Mouse (Mus musculus) stomach, postnatal 0 days (tissue): ENCODE measurements around the gene Zfp296.

Source experiments
- CTCF ChIP-seq: IDR thresholded peaks from 2 replicates; pipeline ENCODE4 v1.5.1; 2016; ENCODE audit warnings: antibody characterized with exemption, low read depth, mild to moderate bottlenecking, moderate library complexity
- EP300 ChIP-seq: optimal IDR thresholded peaks from 2 replicates; pipeline ENCODE3; 2016; ENCODE audit warnings: antibody characterized with exemption

DNA sequence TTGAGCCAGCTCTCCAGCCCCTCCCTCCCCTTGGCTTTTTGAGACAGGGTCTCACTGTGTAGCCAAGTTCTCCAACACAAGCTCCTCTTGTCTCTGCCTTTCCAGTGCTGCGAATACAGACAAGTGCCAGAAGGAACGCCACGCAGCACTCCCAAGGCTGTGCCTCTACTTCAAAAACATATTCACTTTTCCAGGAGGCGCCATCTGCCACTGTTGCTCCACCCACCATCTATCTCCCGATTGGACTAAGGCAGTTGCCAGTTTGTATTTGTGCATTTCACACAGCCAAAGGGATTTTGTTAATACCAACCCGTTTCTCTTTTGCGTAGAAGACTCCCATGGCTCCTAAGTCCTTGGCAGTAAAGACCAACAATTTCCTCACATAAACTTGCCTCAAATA lies 43.7 kb downstream of the Zfp296 start:
- TF ChIP-seq CTCF, result no peak
- TF ChIP-seq EP300, result no peak
